Mouse (Mus musculus) cerebellum, postnatal 25 days (tissue): ENCODE measurements around the gene Mapk6.
"Not testable (repeated sequence)": the region's sequence is repeated elsewhere in the genome, so short reads cannot be mapped to it uniquely, and the experiment has no call there.

Source experiments
- DNase-seq, 2 experiments: peaks; one replicate each; pipeline ENCODE4 v3.0.0; 2021; ENCODE audit warnings: mixed read lengths in 2 of 2

Mapk6 gene

DNA sequence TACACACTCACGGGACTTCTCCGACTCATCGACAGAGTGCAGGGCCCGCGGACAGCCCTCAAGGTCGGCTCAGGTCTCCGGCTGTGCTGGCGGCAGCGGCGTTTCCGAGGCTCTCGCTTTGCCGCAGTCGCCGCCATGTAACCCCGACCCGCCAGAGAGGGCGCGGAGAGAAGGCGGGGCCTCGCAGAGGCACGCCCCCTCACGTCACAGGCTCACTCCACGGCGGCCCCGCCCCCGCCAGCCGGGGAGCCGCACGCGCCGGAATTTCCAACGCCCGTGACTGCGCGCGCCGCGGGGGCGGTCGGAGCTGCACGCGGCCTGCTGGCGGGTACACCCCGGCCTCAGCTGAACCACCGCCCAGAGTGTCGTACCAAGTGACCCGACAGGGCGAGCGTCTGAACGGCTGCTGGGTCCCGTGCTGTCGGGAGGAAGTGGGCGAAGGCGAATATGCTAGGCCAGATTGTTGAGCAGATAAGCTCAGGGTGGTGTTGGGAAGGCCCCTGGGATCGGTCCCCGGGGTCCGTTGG lies at the start of gene Mapk6:
Gene Mapk6 (minus strand): TSS at position 154 of the 527 bp plus-strand sequence.
- DNase-seq: peak; percentile 99

DNA sequence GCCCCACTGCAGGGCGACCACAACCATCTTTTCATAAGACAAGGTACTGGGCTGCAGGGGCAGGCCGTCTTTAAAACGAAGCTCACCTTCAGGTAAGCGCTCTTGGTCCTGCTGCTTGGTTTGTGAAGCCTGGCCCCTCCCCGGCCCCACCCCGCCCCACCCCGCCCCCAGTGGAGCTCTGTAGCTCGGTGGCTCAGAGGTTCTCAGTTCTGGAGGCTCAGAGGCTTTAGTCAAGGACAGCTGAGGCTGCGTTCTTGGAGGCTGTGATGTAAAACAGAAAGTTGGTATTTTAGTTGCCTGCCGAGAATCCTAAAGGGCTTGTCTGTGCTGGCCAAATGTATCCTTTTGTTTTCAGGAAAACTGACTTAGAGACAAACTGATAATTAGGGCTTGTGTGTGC lies 45.9 kb upstream of the Mapk6 start:
- no peak for DNase-seq

GRCm38 (mm10) chr9:75453994-75454393 lies 44.2 kb upstream of the Mapk6 start:
- DNase-seq: no peak

- DNase-seq: no peak
These were observed 38.2 kb upstream of the Mapk6 start for GRCm38 (mm10) chr9:75448021-75448420.

DNA sequence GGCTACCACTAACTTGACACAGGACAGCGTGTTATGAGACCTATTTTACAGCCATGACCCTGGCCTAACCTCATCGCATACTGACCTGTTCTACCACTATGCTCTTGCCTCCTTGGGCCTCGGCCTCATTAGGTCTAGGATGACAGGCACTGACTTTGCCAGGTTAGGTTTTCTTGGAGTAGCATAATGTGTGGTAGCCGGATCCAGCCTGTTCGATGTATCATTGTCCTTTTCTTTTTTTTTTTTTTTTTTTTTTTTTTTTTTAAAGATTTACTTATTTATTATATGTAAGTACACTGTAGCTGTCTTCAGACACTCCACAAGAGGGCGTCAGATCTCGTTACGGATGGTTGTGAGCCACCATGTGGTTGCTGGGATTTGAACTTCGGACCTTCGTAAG lies 36.8 kb upstream of the Mapk6 start:
- not testable (repeated sequence) for DNase-seq

GRCm38 (mm10) chr9:75444981-75445380 lies 35.2 kb upstream of the Mapk6 start:
- DNase-seq: no peak

- no peak for DNase-seq
These were observed 31.9 kb upstream of the Mapk6 start for GRCm38 (mm10) chr9:75441691-75442131.

GRCm38 (mm10) chr9:75440796-75441666 lies 31.2 kb upstream of the Mapk6 start, which contains the start of gene Leo1:
Gene Leo1, plus strand, starts transcription at chr9:75441524.
- peak; percentile 92 to 94 for DNase-seq

- peak in 1 of 2 experiments; percentile 60 for DNase-seq
These were observed 28.0 kb upstream of the Mapk6 start for GRCm38 (mm10) chr9:75437653-75438385.

- peak; percentile 55 to 73 for DNase-seq
These were observed 26.1 kb upstream of the Mapk6 start for GRCm38 (mm10) chr9:75435918-75436317.

DNA sequence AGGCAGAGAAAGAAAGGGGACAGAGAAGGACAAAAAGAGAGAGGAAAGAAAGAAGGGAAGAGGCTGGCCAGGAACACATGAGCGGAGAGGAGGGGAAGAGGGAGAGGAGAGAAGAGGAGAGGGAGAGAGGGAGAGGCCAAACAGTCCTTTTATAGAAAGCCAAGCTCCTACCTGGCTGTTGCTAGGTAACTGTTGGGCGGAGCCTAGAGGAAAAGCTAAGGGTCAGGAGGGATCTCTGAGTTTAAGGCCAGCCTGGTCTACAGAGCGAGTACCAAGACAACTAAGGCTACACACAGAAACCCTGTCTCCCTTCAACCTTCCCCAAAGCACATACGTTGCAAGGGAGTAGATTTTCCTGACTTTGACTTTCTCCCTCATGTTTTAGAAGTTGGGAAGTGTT lies 25.5 kb upstream of the Mapk6 start:
- DNase-seq: no peak

- DNase-seq: no peak
These were observed 25.1 kb upstream of the Mapk6 start for GRCm38 (mm10) chr9:75434872-75435271.

GRCm38 (mm10) chr9:75434172-75434793 lies 24.5 kb upstream of the Mapk6 start:
- peak; percentile 45 to 65 for DNase-seq

- no peak for DNase-seq
These were observed 22.9 kb upstream of the Mapk6 start for GRCm38 (mm10) chr9:75432694-75433093.

- peak; percentile 77 to 78 for DNase-seq
These were observed 21.2 kb upstream of the Mapk6 start for GRCm38 (mm10) chr9:75430822-75431621.

DNA sequence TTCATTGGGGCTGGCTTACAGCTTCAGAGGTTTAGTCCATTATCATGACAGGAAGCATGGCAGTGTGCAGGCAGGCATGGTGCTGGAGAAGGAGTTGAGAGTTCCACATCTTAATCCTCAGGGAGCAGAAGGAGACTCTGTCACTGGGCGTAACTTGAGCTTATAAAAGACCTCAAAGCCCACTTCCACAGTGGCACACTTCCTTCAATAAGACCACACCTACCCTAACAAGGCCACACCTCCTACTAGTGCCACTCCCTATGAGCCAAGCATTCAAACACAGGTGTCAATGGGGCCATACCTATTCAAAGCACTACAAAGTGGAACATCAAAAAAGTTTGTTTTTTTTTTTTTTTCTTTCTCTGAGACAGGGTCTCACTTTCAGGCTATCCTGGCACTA lies 19.9 kb upstream of the Mapk6 start:
- no peak for DNase-seq

DNA sequence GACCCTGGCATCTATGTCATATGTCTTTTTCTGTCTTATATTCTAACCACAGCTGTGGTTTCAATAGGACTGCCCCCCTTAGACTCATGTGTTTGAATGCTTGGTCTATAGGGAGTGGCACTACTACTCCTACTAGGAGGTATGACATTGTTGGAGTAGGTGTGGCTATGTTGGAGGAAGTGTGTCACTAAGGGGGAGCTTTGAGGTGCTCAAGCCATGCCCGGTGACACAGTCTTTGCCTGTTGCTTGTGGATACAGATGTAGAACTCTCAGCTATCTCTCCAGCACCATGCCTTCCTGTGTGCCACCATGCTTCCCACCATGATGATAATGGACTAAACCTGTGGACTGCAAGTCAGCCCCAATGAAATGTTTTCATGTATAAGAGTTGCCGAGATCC lies 19.2 kb upstream of the Mapk6 start:
- no peak for DNase-seq

DNA sequence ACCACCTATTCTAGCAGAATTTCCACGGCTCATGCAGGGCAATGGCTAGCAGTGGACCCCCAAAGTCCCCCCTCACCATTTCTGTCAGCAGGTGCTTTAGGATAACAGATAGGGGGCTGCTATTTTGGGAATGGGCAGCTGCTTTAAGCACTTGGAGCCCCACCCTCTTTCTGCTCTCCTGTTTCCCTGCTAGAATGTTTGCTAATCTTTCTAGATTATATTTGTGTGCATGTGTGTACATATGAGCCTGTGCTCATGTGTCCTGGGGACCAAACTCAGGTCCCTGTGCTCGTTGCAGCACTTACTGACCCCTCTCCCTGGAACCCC lies 18.4 kb upstream of the Mapk6 start:
- no peak for DNase-seq

- DNase-seq: peak; percentile 81 to 83
These were observed 17.8 kb upstream of the Mapk6 start for GRCm38 (mm10) chr9:75427366-75428273.

DNA sequence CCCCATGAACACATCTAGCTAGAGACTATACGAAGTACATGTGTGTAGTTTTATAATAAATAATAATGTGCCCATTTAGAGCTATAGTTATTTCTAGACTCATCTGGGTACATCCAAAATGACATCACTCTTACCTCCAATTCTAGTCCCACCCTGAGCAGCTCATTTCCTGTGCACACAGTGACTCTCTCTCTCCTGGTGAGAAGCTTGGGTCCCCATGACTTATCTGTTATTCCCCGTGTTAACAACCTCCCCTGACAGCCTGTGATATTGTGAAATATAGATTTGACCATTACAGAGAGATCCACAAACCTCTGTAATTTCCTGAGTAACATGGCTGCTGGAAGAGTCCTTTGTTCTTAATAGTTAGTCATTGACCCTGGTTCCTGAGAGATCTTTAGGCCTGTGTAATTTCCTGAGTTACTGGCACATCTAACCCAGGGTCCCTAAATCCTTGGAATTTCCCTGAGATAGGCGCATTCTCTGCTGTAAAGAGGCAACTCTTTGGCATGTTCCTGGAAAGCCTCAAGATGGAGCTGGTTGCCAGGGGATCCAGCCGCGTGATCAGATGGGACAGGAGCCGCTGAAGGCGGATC lies 16.1 kb upstream of the Mapk6 start:
- no peak for DNase-seq
